Mouse (Mus musculus) embryo, embryonic 11 days (tissue): ENCODE measurements at regions not wholly inside any gene's neighbourhood (a gene's known extent, or its start where the extent isn't known, plus 50 kb on each side); places are given as distances from the start of the nearest gene placed in this dataset.

Experiments
- DNase-seq: peaks from one replicate; pipeline ENCODE4 v3.0.0-alpha.2; 2015

GRCm38 (mm10) chr3:9373896-9374295, 236.0 kb downstream of the Zfp704 start:
- DNase-seq: no peak

- no peak for DNase-seq
Observed at GRCm38 (mm10) chr3:9370096-9370495, 239.8 kb downstream of the Zfp704 start.

DNA sequence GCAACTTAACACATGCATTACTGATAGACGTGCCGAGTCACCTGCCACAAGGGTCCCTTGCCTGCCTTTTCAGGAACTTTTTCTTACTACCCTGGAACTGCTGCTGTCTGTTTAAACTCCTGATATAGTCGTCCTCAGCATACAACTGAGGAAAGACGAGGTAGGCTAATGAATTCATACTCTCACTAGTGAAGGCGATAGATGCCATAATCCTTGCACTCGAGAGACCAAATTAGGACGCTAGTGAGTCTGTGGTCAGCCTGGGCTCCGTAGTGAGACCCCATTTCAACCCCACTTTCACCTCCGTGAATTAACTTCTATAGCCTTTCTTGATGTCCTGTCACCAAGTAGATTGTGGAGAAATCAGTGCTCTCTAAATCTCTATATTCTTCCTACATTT, 244.1 kb downstream of the Zfp704 start:
- DNase-seq: no peak

- no peak for DNase-seq
Observed at GRCm38 (mm10) chr3:9359186-9359585, 250.7 kb downstream of the Zfp704 start.

GRCm38 (mm10) chr3:9358111-9358510, 251.8 kb downstream of the Zfp704 start:
- peak; percentile 38 for DNase-seq

GRCm38 (mm10) chr3:9357639-9358038, 252.2 kb downstream of the Zfp704 start:
- no peak for DNase-seq

- peak; percentile 30 for DNase-seq
Observed at GRCm38 (mm10) chr3:9355875-9356274, 254.0 kb downstream of the Zfp704 start.

DNA sequence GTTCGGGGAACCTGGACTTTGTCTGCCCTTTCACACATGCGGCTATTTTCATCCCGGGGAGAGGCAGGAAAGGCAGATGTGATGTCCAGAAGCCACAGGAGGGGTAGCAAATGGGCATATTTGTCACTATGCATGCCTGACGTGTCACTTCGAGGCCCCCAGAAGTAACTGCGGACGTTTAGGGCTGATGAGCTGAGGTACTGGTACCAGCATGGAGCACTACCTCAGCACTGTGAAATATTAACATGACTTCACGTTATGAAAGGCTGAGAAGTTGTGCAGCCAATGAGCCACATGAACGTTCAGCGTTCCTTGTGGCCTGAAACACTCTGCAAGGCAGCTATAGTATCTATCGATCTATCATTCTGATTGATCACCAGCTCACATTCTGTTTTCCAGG, 255.1 kb downstream of the Zfp704 start:
- DNase-seq: no peak

GRCm38 (mm10) chr3:9352251-9352650, 257.6 kb downstream of the Zfp704 start:
- DNase-seq: no peak

- DNase-seq: no peak
Observed at GRCm38 (mm10) chr3:9349822-9350221, 260.1 kb downstream of the Zfp704 start.

DNA sequence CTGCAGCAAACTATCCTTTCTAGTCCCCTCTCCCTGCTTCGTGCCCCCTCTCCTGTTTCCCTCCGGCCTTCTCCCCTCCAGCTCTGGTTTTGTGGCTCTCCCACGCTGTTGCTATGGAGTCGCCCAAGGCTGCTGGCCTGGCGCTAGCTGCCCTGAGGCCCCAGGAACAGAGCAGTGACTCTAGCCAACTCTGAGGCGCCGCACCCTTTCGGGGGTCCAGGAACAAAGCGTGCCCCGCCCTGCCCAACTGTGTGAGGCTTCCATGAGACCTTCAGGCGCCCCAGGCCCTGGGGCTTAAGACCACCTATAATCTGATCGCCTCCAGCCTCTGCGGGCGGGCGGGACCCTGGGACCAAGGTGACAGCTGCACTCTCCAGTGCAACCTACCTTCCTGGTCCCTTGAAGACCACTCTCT, 262.4 kb downstream of the Zfp704 start:
- DNase-seq: peak; percentile 78

DNA sequence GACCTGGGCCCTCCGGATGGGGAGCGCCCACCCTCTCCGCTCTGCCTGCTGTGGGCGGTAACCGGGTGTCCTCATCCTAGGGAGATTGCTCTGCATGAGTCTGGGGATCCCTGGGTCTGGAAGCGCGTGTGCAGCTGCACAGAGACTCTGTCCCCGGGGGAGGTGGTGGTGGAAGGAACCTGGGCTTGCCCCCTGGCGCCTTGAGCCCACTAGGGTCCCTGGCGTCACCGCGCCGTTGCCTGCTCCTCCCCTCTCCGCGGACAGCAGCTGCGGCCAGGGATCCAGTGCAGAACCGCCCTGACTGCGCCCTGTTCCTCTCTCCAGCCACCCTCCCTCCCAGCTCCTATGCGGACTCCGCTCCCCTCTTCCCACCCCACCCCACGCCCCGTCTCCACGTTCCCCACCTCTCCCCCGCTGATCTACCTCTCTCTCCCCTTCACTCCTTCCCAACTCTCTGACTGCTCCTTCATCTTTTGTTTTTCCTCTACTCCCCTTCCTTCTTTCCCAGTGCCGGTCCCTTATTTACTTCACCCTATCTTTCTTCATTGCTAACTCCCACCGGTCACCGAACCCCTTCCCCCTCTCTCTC, 262.9 kb downstream of the Zfp704 start:
- peak; percentile 69 for DNase-seq

DNA sequence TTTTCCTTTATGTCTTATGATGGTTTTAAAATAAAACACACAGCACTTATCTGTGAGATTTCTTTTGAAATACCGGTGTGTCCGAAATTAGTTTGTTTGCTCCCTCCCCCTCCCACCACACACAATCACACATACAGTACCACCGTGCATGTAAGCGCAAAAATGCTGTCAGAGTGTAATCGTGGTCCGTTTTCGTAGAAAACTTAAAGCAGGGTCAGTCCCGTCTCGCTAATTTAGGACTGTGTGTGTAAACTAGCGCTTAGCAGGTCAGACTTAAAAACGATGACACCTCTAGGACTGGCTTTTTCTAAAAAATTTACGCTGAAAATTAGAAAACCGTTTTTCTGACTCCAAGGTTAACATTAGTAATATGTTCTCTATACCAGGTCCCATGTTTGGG, 263.5 kb downstream of the Zfp704 start:
- DNase-seq: no peak

DNA sequence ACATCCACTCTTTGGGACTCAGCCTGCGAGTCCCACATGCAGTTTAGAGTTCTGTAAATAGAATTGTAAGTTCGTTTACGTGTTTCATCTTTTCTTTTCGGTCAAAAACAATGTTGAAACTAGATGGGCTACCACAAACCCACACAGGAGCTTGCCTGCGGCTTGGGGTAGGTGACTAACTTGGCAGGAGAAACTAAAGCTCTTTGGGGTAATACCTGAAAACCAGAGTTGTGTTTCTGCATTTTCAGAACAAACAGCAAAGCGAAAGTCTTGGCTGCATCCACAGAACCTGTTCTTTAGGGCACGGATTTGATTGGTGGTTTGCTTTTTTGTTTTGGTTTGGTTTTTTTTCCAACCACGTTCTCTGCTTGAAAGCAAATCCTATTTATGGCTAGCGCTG, 264.0 kb downstream of the Zfp704 start:
- no peak for DNase-seq

DNA sequence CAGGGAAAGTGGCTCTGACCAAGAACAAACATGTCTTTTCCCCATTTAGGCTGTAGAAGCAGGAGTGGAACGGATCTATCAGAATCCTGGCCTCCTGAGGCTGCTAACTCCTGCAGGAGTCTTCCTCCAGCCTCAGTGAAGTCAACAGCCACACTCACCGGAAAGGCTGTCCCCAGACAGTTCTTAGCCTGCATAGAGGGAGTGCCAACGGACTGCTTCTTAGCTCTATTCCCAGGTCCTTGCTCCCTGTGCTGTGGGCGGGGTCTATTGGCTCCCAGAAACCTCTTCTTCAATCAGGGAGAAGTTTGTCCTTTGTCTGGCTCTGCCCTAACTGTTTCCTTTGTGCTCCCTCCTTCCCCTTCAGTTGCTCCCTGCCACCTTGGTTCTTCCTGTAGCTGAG, 266.3 kb downstream of the Zfp704 start:
- peak; percentile 60 for DNase-seq

DNA sequence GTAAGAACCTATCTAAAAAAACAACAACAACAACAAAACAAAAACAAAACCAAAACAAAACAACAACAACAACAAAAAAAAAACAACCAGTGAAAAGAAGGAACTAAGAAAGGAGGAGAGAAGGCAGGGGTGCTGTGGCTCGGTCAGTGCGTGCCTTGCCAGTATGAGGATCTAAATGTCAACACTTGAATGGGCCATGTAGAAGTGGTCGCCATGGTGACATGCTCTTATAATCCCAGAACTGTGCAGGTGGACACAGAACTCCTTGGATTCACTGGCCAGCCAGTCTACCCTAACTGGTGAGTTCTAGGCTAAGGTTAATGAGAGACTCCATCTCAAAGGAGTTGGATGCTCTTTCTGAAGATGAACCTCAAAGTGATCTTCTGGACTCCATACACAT, 267.7 kb downstream of the Zfp704 start:
- DNase-seq: no peak

- DNase-seq: no peak
Observed at GRCm38 (mm10) chr3:9341657-9342056, 268.2 kb downstream of the Zfp704 start.

DNA sequence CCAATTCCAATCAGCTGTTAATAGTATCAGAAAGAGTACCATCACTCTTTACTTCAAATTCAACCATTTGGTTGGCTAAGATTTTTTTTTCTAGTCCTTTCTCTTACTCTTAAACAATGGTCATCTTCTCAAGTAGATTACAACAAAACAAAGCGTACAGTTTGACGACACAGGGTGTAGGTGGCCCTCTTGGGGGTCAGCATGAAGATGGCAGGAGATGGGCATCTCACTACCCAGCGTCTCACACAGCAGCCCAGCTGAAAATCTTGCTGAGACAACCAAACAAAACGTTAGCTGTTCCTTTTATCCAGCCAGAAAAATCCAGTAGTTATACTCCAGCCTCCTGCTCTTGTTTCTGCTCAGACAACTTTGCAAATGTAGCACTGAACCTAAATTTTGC, 268.6 kb downstream of the Zfp704 start:
- DNase-seq: no peak

DNA sequence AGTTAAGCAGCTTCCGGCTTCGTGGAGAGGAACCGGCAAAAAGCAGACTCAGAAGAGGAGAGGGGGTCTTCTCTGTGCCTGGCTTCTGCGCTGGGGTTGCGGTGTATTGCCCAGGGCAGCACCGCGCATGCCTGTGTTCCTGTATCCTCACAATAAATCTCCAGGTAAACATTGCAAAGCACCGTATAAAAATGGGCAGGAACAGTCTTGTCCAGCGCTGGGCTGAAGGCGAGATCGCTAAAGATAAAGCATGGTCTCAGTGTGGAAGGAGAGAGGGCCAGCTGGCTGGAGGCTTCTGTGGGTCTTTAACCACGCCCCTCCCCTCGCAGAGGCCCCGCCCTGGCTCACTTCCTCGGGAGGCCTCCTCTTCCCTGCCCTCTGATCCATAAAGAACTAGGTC, 269.1 kb downstream of the Zfp704 start:
- DNase-seq: peak; percentile 82

DNA sequence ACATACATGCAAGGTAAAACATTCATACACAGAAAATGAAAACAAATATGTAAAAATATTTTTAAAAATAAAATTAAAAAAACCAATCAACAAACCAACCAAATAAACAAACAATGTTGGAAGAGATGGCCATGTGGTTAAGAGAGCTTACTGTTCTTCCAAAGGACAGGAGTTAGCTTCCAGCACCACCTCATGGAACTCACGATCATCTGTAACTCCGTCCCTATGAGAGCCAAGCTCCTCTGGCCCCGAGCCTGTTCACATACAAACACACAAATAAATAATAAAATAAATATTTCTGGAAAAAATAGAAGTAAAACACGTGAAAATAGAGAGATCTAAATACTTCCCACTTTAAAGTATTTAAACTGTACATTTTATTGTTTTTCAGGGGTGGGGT, 269.5 kb downstream of the Zfp704 start:
- no peak for DNase-seq

DNA sequence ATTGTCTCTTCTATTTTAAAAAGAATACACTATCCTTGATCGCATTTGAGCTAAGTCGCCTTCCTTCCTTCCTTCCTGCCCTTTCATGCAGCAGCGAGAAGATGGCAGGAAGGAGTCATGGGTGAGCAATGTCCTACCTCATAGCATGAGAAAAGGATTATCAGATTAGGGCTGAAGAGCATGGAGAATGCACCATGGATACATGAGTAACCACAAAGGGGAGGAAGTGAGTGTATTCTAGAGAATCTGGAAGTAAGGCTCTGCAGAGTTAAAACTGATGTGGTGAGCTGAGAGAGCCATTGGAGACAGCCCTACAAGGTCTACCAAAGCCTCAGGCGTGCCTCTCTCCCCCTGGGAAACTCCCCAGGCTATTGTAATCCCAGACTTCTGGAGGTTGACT, 270.2 kb downstream of the Zfp704 start:
- no peak for DNase-seq

GRCm38 (mm10) chr3:9335580-9335979, 274.3 kb downstream of the Zfp704 start:
- DNase-seq: no peak
